Mouse (Mus musculus) c-Kit-positive CD71-negative TER-119-negative erythroid progenitor cells, embryonic 14.5 days (primary cell): ENCODE measurements around the gene Hoxa11.

ENCODE experiments used
- DNase-seq: peaks from one replicate; pipeline ENCODE4 v3.0.0-alpha.2; 2013; ENCODE audit warnings: low read depth

Hoxa11 gene

DNA sequence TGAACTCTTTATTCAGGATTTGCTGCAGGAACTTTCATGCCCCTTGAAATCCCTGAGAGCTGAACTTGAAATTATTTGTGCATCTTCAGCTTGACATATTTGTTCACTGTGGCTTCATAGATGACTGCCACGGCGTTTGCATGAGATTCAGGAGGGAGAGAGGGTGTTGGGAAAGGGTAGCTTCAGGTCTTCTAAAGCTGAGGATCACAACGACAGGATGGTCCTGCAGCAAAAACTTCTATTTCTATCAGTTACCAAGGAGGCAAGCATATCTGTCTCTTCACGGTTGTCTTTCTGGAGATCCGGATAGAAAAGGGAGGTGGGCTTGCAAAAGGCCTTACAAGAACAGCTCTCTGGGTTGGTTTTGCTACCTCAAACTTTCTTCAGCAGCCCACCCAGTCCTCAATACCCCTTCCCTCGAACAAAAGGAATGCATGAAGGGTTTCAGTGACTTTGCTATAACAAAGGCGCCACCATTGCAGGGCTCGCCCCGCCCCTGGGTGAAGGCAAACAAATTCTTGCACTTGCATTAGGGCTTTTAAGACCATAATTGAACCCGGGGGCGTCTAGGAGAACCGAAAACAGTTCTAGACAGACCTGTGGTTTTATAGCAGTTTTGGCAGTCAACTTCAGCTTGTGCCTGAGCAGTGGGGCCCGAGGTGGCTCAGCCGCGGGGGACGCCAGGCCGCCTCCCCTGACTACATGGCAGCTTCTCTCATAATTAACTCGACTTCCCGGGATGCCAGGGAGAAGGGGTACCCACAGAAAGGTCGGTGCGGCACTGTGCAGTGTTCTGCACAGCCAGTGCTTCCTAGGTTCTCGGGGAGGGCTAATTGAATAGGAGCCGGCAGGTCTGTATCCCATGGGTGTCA lies 2.4 kb upstream of the Hoxa11 start:
- no peak for DNase-seq

GRCm38 (mm10) chr6:52246916-52247315 lies 1.3 kb upstream of the Hoxa11 start:
- DNase-seq: no peak

GRCm38 (mm10) chr6:52246403-52246803 lies 793 bp upstream of the Hoxa11 start:
- DNase-seq: no peak

GRCm38 (mm10) chr6:52245040-52245756 lies 412 bp downstream of the Hoxa11 start:
- DNase-seq: no peak

DNA sequence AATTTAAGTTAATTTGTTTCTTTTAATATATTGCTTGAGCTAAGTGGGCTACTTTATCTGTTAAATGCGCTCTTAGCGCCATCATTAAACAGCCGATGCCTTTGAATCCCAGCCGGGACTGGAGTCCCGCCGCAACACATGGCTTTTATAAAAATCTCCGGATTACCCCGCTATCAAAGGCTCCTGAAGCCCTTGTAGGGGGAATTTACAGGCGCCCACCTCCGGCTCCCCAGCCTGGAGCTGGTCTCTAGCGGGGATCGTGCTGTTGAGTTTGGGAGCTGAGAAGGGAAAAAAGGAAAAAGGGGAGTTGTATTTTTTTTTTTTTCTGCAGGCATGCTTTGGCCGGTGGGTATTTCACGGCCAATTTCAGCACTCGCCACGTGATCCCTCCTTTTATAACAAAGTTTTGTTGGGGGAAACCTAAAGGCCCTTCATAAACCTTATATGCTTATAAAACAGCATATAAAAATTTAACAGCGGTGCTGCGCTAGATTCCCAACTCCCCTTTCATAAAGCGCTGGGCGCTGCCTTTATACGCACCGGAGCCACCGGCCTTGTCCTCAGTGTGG lies 1.1 kb downstream of the Hoxa11 start:
- DNase-seq: no peak

- DNase-seq: no peak
These were observed 1.9 kb downstream of the Hoxa11 start for GRCm38 (mm10) chr6:52243681-52244121.

GRCm38 (mm10) chr6:52242801-52243332 lies 2.7 kb downstream of the Hoxa11 start:
- DNase-seq: no peak

- DNase-seq: no peak
These were observed 4.5 kb downstream of the Hoxa11 start for GRCm38 (mm10) chr6:52241001-52241621.

DNA sequence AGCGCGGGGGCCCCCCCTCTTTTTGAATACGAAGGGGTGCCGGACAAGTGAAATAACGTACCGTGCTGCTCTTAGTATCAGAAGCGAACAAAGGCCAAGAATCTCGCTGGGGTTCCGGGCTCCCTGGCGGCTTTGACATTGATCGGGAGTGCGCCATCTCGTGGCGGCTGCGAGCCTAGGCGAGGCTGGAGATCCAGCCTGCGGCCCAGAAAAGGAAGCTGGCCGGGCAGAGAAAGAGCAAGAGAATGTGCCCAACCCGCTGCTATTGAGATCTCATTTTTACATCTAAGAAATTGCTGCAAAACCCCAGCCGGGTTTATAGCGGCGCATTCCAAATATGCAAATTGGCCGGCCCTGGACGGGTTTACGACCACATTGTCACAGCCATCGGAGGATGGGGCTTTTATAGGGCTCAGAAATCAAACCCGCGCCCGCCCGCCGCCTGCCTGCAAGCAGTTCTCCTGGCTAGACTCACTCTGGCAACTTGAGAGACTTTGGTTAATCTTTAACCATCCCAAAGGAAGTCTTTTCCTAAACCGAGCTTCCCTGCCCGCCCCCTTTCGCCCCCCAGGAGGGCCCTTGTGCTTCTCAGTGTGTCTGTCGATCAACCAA lies 5.1 kb downstream of the Hoxa11 start, which contains the start of gene Hoxa10:
TSS of gene Hoxa10 (minus strand) at position 466 of the 612 bp plus-strand sequence.
- DNase-seq: peak; percentile 74

- no peak for DNase-seq
These were observed 5.8 kb downstream of the Hoxa11 start for GRCm38 (mm10) chr6:52239625-52240388.

DNA sequence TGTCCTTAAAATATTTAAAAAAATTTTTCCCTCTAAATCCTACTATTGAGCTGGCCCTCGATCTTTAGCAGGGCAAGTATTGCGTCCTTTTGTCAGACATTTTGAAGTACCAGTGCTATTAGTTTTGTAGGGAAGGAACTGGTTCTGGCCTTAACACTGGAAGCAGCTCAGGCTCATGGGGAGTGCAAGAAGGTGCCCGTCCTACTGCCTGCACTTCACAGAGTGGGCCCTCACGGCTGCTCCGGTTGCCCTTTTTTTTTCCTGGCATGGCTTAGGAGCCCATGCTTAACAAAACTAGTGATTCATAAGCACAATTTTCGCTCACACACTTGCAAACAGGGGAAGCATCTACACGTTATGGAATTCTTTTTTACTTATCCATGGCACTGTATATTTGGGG lies 6.6 kb downstream of the Hoxa11 start:
- no peak for DNase-seq

GRCm38 (mm10) chr6:52238155-52238545 lies 7.5 kb downstream of the Hoxa11 start:
- no peak for DNase-seq

GRCm38 (mm10) chr6:52237346-52238154 lies 8.1 kb downstream of the Hoxa11 start:
- no peak for DNase-seq

- DNase-seq: no peak
These were observed 8.8 kb downstream of the Hoxa11 start for GRCm38 (mm10) chr6:52236806-52237205.

DNA sequence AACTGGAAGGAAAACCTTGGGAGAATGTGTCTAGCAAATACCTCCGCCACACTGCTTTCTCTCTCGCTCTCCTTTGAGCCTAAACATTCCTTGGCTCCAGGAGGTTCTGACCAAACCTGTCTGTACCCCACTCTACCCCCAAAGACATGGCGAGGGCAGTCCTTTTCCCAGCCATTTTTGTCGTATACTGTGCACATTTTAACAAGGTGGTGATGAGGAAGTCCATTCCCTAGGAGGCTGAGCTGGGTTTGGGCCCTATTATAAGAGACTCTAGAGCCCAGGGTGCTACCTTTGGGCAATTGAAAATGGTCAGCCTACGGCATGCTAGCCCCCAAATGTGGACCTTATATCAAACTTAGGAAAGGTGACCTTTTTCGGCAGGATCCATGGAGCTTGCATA lies 9.7 kb downstream of the Hoxa11 start:
- DNase-seq: no peak

- DNase-seq: no peak
These were observed 10.3 kb downstream of the Hoxa11 start for GRCm38 (mm10) chr6:52235267-52235666.

- DNase-seq: no peak
These were observed 11.0 kb downstream of the Hoxa11 start for GRCm38 (mm10) chr6:52234428-52235140.

GRCm38 (mm10) chr6:52233546-52234427 lies 11.8 kb downstream of the Hoxa11 start:
- no peak for DNase-seq
